Mouse (Mus musculus) frontal cortex, postnatal 10 days (tissue): ENCODE data around the gene Jaml.
"Not testable (repeated sequence)": the region's sequence is repeated elsewhere in the genome, so short reads cannot be mapped to it uniquely, and the experiment has no call there.

Experiments
- DNase-seq, 2 experiments: peaks; one replicate each; pipeline ENCODE4 v3.0.0; 2022; ENCODE audit warnings: low spot score in 2 of 2, mixed read lengths in 1 of 2

Jaml gene

DNA sequence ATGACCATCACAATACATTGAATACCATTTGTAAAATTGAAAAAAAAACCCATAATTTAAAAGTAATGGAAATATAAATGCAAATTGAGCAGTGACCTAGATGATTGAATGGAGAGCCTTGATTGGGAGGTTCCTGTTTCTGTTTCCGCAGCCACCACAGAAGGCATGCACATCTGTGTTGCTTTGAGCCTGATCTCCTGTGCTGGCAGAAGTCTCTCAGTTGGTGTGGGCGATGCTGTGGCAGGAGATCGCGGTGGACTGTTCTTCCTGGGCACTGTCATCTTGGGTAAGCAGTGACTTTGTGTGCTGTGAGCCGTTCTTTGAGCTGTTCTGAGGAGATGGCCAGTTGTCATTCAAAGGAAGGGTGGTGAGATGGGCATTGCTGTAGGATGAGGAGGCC is at the start of gene Jaml:
TSS of gene Jaml (plus strand) at position 173 of the 400 bp plus-strand sequence.
- no peak for DNase-seq

DNA sequence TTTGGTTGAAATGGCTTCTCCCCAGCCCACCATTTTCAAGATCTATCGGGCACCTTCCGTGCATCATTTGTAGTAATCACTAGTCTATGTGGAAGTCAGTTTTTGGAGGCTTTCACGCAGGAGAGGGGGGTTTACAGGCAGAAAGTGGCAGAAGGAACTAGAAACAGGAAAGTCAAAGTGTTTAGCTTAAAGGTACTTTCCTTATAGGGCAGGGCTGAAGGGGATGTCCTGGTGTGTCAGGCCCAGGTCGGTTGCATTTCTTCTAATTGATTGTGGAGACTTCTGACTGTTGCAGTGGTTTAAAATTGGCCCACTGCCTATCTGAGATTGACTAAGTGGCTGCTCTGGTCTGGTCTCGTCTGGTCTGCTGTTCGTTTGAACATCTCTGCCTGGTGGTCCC is 48.6 kb upstream of the Jaml start:
- DNase-seq = no peak

DNA sequence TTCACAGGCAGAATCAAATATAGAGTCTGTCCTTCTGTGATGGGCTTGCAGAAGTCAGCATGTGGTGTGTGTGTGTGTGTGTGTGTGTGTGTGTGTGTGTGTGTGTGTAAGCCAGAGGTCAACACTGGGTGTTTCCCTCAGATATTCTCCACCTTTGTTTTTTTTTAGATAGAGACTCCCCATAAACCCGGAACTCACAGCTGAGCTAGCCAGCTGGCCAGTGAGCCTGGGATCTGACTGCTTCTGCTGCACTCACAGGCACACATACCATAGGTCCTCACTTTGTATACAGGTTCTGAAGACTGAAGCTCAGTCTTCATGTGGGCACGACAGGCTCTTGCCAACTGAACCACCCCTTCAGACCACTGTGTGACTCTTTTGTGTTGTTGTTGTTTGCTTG is 46.7 kb upstream of the Jaml start:
- DNase-seq = no peak

DNA sequence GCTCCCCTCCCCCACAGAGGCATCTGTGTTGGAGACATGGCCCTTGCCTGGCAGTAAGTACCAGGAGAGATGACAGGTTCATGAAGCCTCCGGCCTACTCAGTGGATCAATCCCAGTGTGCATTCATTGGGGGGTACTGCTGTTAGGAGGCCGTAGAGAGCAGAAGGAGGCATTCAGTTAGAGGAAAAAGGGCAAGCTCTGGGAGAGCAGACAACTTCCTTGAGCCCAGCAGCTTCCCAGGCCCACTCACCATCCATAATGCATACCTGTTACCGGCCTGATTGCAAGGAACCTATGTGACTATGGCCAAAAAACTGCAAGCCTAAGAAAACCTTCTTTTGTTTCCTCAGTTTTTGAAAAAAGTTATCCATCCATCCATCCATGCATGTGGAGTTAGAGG is 44.5 kb upstream of the Jaml start:
- DNase-seq = no peak

DNA sequence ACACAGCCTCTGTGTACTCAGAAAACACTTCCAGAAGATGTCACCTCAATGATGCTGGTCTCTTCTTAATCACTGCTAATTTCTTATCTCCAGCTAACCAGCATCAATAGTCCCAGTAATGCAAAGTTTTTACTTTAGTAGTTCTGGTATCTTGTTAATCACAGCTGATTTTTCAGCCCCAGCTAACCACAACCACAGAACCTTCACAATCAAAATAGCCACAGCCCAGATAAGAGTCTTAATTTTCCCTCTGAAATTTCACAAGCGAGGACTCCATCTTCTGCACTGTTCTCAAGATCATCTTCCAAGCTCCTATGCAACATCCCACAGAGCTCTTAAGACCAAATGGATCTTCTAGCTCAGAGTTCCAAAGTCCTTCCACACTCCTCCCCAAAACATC is 41.2 kb upstream of the Jaml start:
- not testable (repeated sequence) for DNase-seq

DNA sequence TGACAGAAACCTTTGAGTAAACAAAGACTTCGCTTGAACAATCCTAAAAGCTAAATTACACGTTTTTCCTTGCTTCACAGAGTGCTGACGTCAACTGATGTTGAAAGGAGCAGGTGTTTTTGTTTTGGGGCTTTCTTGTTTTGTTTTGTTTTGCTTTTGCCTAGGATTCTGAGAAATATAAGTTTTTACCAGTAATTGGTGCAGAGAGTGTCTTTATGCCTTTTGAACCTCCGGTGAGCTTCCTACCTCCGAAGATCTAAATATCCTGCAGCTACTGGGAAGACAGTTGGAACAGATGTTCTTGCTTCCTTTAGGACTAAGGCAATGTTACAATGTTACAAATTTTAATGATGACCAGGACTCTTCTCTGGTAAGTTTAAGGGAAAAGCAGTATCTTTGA is 39.5 kb upstream of the Jaml start, which contains the start of gene Mpzl2:
TSS of gene Mpzl2 (plus strand) at position 301 of the 400 bp plus-strand sequence.
- DNase-seq = no peak

DNA sequence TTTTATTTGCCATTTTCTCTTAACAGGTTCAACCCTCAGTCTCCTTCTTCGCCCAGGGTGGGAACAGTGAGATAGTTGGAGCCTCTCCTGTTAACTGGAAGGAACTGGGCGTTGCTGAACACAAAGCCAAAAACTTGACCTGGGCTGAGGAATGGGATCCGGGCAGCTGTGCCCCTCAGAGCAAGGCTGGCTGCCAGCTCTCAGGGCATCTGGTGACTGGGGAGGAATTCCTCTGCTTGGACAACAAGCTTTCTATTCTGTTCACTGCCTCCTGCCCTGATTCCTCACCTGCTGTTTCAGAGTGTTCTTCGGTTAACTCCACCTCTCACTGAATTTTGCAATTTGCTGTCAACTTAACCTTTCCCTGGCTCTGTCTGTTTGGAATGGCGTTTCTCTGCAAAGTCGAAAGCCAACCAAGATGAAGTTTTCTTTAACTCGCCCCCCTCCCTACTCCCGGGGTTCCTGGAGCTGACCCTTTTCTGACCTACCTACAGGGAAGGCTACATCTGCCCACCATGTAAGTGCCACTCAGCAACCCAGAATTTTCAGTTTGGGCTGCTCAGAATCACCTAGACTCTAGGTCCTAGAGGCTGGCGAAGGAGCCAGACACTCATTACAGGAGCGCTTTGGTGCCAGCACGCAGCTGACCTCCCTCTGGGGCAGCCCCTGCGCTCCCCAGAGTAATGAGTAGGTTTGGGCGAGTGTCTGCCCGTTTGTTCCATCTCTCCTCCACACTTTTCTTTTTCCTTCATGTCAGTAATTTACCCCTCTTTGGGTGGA is 38.7 kb upstream of the Jaml start:
- DNase-seq = no peak

DNA sequence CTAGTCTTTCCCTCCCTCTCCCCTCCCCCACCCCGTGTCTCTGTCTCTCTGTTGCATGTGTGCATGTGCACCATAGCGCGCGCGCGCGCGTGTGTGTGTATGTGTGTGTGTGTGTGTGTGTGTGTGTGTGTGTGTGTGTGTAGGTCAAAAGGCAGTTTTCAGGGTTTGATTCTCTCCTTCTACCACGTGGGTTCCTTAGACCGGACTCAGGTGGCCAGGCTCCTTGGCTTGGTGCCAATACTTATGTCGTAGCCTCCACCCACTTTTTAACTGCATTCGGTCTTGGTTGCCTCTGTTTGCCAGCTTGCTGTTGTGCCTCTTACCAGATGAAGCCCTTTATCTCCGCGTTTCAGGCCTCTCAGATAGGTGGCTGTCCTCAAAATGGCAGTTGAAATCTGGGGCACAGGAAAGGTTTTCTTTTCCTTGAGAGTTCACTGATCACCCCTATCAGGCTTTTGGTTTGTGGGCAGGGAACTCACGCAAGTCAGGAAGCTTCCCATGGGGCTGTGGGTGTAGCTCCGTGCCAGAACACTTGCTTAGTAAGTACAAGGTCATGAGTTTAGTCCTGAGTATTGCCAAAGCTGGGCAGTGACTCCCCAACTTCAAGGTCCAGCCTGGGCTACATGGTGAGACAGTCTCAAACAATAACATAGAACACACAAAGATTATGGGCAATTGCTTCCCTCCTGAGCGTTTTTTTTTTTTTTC is 37.7 kb upstream of the Jaml start:
- DNase-seq = no peak

DNA sequence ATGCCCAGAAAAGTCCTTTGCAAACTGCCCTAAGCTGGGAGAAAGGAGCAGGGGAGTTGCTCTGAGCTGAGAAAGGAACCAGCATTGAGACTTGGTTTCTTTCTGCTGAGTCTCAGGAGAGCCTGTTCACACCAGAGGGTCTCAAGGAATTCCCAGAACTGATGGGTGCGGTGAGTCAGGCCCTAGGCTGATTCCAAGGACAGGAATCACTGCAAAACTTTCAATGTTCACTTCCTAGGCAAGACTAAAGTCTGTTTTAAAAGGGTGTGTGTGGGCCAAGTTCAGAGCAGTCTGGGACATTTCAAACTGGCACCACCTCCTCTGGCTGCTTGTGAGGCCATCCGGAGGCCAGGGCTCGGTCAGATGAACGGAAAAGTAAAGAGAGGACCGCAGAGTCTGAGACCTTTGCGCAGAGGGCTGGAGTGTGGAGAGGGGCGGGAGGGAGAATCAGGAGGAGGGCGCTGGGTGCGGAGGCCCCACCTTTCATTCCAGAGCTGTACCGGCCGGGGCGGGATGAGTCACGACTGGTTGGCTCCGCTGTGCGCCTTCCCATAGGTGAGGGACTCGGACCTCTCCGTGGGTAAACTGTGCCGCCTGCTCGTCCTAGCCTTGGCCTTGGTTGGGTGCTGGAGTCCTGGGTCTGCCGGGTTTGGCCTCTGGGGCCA is 36.8 kb upstream of the Jaml start:
- no peak for DNase-seq

DNA sequence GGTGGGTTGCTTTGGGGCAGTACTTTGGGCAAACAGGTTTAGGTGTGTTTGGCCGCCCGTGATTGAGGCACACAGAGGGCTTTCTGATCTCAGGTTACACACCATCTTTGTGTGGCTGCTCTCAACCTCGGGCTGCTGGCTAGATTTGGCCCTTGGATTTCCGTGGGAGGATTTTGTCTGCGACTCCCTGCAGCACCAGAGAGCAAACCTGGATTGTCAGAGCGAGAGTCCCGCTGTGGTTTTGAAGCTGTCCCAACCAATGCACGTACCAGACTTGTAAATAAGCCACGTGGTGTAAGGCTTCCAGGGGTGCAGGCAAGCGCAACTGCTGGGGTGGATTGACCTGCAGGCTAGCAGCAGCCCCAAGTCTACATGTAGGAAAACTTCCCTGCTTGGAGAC is 36.0 kb upstream of the Jaml start:
- DNase-seq = no peak

DNA sequence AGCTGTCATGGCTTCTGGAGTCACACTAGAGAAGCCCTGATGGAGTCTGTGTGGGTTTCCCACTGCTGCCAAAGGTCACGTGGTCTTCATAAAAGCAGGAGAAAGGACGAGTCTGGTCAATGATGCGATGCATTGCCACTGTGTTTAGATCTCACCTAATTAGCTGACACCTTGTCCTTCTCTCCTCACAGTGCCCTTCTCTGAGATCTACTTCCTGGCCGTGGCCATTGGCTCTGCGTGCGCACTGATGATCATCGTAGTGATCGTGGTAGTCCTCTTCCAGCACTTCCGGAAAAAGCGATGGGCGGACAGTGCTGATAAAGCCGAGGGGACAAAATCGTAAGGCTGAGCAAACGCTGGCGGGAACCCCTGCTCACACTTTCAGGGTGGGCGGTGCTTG is 32.0 kb upstream of the Jaml start:
- no peak for DNase-seq

DNA sequence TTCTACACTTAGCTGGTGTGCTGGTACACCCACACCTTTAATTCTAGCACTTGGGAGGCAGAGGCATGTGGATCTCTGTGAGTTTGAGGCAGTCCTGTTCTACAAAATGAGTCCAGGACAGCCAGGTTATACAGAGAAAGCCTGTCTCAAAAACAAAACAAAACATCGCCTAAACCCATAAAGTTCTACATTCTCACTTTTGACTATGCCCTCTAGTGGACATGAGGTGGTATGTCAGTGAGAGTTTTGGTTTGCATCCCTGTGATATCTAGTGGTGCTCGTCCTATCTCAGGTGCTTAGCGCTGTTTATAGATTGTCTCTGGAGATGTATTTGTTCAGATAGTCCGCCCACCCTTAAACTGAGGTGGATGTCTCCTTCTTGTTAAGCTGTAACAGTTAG is 30.5 kb upstream of the Jaml start:
- DNase-seq = no peak

DNA sequence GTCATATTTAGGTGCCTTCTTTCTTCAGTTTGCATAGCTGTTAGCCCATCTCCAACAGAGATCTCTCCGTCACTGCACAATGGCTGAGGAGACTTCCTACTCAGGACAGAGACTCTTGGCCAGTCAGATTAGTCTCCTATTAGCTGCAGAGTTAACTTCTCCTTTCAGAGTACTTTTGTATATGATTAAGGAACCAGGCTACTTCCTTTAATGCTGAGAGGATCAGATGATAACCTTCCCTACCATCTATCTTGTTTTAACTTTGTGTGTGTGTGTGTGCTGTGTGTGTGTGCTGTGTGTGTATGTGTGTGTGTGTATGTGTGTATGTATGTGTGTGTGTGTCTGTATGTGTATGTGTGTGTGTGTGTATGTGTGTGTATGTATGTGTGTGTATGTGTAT is 29.3 kb upstream of the Jaml start:
- no peak for DNase-seq

DNA sequence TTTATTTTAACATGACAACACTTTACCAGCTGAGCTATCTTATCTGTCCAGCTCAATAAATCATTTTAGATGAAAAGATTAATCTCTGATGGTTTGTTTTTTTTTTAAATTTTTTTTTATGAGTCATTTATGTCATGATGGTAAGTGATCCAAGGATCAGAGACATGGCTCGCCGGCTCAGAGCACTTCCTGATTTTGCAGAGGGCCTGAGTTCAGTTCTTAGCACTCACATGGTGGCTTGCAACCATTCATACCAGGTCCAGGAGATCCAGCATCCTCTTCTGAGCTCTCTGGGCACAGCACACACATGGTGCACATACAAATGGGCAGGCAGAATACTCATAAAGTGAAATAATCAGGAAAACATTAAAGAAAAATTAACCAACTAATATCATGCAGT is 28.7 kb upstream of the Jaml start:
- no peak for DNase-seq

DNA sequence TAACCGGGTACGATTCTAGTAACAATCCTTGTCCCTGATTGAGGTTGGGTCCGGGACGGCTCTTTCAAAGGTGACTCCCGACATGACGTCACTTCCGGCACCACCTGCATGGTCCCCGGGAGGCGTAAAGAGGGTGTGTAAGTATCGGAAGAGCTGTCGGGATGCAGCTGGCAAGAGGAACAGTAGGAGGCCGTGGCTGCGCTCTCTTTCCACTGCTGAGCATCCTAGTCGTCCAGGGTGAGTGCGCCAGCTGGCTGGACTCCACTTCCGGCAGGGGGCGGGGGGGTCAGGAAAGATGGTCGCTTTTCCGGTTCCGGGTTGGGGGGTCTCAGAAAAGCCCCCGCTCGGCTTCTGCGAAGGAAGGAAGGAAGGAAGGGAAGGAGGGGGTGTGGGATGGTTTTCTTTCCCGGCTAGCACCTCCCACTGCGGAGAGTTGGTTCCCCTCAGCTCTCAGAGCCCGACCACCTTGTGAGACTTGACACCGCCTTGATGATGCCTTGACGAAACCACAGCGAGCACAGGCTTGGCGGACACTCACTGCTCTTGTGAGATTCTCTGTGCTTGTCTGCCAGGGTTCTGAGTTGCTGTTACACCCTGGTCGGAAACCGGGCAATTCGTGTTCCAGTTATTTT is 23.8 kb upstream of the Jaml start, which contains the start of gene Mpzl3:
TSS of gene Mpzl3 (plus strand) at position 105 of the 632 bp plus-strand sequence.
- peak; percentile 82 to 87 for DNase-seq

DNA sequence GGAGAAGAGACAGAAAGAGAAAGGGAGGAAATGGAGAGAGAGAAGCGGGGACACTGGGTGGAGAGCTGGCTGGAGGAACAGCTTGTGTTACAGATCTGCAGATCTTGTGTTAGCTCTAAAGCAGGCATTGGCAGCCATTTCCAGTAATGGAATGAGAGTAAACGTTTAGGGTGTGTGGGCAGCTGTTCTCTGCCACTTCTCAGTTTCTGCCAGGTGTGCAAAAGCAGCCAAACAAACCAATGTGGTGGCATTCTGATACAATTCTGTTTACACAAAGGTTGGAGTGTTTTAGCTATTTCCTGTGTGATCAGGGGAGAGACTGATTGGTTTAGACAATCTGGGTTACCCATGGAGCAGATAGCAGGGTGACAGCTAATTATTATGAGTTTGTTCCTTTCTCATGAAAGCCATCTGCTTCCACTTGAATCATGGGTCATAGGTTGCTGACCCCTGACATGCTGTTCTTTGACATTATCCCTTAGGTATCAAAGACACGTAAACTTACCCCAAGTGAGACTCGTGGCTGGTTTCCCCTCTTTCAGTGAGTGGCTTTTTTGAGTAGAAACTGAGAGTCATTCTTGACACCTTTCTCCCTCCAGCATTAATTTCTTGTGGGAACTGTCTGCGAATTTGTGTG is 20.6 kb upstream of the Jaml start:
- DNase-seq = no peak

DNA sequence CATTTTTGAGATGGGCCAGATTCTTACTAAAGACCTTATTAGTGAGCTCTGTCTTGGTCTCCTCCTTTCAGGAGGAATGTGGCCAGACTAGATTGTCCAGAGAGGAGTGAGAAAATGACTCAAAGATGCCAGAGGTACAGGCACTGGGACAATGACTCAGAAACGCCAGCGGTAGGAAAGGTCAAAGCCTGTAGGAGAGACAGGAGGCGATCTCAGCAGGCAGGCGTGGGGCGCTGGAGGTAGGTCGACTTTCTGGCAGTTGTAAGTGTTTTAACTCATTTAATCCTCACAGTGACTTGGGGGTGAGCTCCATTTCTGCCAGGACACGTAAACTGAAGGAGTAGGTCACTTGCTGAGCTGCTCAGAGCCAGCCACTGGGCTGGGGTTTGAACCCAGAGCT is 18.8 kb upstream of the Jaml start:
- no peak for DNase-seq

DNA sequence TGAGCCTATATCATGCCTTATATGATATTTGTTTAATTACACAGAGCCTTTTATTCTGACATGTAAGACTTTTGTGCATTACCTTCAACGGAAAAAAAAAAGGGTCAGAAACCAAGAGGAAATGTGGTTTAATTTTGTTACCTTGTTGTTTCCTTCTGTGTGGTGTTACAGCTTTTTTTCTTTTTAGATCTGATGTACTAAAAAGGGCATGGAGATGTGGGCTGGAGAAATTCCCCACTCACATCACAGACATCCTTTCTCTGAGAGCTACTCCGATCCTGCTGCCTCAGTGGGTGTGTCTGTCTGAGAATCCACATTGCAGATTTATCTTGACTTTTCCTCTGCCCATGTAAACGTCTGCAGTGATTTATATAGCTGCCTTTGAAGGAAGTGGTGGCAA is 16.3 kb upstream of the Jaml start:
- DNase-seq = no peak

DNA sequence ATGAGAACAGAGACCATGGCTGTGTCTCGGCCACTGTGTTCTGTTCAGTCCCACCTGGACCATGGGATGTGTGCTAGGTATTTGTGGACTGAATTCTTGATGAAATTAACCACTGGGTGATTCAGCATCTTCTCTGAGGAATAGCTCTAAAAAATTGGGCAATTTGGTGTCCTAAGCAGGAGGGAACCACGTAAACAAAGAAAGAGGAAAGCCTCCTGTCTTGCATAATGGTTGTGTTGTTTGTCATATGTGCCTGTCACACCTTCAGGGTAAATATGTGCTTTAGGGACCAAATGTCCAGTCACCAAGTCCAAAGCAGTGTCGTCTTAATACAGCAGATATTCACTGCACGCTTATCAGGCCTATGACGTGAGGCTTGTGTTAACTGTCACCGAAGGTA is 14.6 kb upstream of the Jaml start:
- no peak for DNase-seq

DNA sequence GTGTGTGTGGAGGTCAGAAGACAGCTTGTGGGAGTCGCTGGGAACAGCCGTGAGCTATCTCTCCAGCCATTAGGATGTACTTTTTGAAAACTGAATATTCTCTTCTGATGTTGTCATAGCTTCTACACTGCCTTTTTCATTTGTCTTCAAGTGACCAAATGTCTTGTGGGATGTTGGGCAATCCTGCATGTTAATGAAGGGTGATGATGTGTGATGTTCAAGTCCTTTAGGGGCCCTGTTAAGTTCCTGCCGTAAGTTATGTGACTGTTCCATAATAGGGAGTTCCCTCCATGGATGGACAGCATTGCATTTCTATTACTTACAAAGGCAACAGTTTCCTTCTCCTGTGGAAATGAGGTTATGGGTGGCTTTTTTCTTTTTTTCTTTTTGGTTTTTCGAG is 12.2 kb upstream of the Jaml start:
- DNase-seq = no peak

DNA sequence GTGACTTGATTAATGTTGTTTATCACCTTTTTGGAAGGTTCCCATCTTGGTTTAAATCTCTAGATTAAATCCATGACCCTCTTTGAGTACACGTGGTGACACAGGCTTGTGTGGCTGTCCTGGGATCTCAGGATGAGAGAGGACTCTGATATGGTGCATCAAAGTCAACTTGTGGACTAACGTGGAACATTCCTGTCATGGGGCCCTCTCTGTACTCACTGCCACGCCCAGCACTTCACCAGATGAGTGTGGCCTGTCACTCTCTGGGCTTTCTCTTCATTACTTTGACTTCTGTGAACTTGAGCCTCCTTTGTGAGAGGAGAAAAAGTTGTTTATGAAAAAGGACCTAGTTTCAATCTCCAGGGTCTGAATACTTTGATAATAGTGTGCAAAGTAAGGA is 7.2 kb upstream of the Jaml start:
- DNase-seq = no peak

DNA sequence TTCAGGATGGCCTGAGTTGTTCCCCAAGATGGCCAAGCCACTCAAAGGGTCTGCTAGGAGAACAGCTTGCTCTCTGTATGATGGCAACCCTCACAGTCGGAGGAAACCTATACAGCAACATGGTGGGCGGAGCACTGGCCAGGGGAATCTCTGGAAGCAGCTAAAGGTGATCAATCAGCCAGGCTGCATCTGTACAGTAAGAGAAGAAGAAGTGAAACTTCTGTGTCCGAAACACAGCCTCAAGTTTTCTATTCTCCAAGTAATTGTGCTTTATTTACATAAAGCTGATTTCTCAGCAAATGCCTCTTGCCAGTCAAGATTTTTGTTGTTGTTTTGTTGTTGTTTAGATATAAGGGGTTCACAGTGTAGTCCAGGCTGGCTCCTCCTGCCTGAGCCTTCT is 1.1 kb upstream of the Jaml start:
- DNase-seq = no peak
